Mouse (Mus musculus) layer of hippocampus, adult 8-10 months (tissue): ENCODE data around the gene Apc2. TPM values are rescaled to one million over a fixed set of nuclear protein-coding genes. Genes with fewer than 3 reads are reported as not detected.
"Not testable (repeated sequence)": the region's sequence is repeated elsewhere in the genome, so short reads cannot be mapped to it uniquely, and the experiment has no call there.

Source experiments
- DNase-seq, 2 experiments: peaks; one replicate each; pipeline ENCODE4 v3.0.0; 2022; ENCODE audit warnings: low spot score in 2 of 2
- total RNA-seq, 4 experiments: library from RNA; stranded (reverse); gene quantifications; 2 replicates each; pipeline ENCODE4 v1.2.4; 2022

Gene Apc2
- total RNA-seq, 4 experiments from 2014 or later: 90.4 to 113 (median 110) TPM

- DNase-seq: no peak
Observed at GRCm38 (mm10) chr10:80342749-80343424, 47.1 kb downstream of the Apc2 start.

- no peak for DNase-seq
Observed at GRCm38 (mm10) chr10:80343425-80343895, 47.7 kb downstream of the Apc2 start.

- DNase-seq: no peak
Observed at GRCm38 (mm10) chr10:80344131-80344661, 48.4 kb downstream of the Apc2 start.

GRCm38 (mm10) chr10:80345122-80345521, 49.3 kb downstream of the Apc2 start:
- DNase-seq: no peak

- not testable (repeated sequence) for DNase-seq
Observed at GRCm38 (mm10) chr10:80345929-80346328, 50.2 kb downstream of the Apc2 start.

- DNase-seq: no peak
Observed at GRCm38 (mm10) chr10:80347514-80347967, 51.8 kb downstream of the Apc2 start.

- DNase-seq: no peak
Observed at GRCm38 (mm10) chr10:80348244-80348781, 52.5 kb downstream of the Apc2 start, which contains the start of gene Adamtsl5. TSS of gene Adamtsl5 (minus strand) at chr10:80348412.

- DNase-seq: no peak
Observed at GRCm38 (mm10) chr10:80348981-80349380, 53.2 kb downstream of the Apc2 start.

- DNase-seq: peak in 1 of 2 experiments; percentile 85
Observed at GRCm38 (mm10) chr10:80350292-80350691, 54.5 kb downstream of the Apc2 start.

- DNase-seq: no peak
Observed at GRCm38 (mm10) chr10:80351896-80352295, 56.1 kb downstream of the Apc2 start.

GRCm38 (mm10) chr10:80352727-80353126, 57.0 kb downstream of the Apc2 start:
- DNase-seq: no peak

- DNase-seq: no peak
Observed at GRCm38 (mm10) chr10:80355431-80355830, 59.7 kb downstream of the Apc2 start.

GRCm38 (mm10) chr10:80356001-80356682, 60.4 kb downstream of the Apc2 start, which contains the start of gene Plk5:
TSS of gene Plk5 (plus strand) at chr10:80356459.
- no peak for DNase-seq

GRCm38 (mm10) chr10:80356737-80357136, 61.0 kb downstream of the Apc2 start:
- no peak for DNase-seq

GRCm38 (mm10) chr10:80357336-80357735, 61.6 kb downstream of the Apc2 start:
- DNase-seq: no peak

- no peak for DNase-seq
Observed at GRCm38 (mm10) chr10:80357994-80358639, 62.3 kb downstream of the Apc2 start.

- no peak for DNase-seq
Observed at GRCm38 (mm10) chr10:80363734-80364133, 68.0 kb downstream of the Apc2 start.

- no peak for DNase-seq
Observed at GRCm38 (mm10) chr10:80365736-80366135, 70.0 kb downstream of the Apc2 start.
